Mouse (Mus musculus): ENCODE measurements around the gene Kcnip4.

DNA sequence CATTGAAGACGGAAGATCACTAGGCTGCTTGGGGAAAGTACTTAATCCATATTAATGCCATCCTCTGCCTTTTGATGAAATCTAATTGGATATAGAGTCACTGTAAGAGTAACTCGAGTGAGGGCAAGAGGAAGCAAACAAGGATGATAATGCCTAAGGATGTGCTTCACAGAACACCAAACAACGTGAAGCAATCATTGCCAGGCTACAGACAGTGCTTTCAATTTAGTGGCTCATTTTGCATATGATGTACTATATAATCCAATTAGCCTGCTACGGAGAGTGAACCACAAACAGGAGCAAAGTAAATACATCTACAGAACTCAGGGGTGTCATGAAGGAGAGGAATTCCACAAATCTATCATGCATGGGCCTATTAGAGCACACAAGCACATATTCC lies 280.3 kb downstream of the Kcnip4 start:
- TF ChIP-seq POLR2A (IDR thresholded peaks at IDR 0.05; ENCODE audit: low read depth, low read length) (no peak), CTCF (IDR thresholded peaks at IDR 0.05; ENCODE audit: extremely low read depth, insufficient read length, insufficient replicate concordance, low read depth, low read length) (no peak)

Data from small intestine, adult 2 months (tissue).